Mouse (Mus musculus) adrenal gland, postnatal 4 days (tissue): Measurements from ENCODE around the gene Lix1l. TPM values are rescaled to one million over a fixed set of nuclear protein-coding genes. Genes with fewer than 3 reads are reported as not detected.
"Not testable (repeated sequence)": the region's sequence is repeated elsewhere in the genome, so short reads cannot be mapped to it uniquely, and the experiment has no call there.

Experiments used
- DNase-seq, 2 experiments: peaks; one replicate each; pipeline ENCODE4 v3.0.0; 2021 to 2022; ENCODE audit warnings: low spot score in 2 of 2, mixed read lengths in 2 of 2
- total RNA-seq, 2 experiments: library from RNA; stranded (reverse); gene quantifications; 2 replicates each; pipeline ENCODE4 v1.2.3; 2021

Lix1l gene
- total RNA-seq, 2 experiments from 2014 or later = 66.3 to 69.1 TPM

DNA sequence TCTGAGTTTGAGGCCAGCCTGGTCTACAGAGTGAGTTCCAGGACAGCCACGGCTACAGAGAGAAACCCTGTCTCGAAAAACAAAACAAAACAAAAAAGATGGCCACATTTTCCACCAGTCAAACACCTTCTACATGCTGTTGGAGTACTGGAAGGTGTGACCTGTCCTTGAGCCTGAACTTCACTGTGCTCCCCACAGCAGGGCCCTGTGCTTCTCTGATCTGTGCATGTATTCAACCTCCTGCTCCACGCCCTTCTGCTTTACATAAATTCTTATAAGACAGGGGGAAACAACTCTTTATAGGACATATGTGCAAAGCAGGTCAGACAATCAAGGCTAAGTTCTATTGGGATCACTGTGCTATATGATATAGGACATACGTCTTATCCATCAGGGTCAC is 22.3 kb downstream of the Lix1l start:
- no peak for DNase-seq

DNA sequence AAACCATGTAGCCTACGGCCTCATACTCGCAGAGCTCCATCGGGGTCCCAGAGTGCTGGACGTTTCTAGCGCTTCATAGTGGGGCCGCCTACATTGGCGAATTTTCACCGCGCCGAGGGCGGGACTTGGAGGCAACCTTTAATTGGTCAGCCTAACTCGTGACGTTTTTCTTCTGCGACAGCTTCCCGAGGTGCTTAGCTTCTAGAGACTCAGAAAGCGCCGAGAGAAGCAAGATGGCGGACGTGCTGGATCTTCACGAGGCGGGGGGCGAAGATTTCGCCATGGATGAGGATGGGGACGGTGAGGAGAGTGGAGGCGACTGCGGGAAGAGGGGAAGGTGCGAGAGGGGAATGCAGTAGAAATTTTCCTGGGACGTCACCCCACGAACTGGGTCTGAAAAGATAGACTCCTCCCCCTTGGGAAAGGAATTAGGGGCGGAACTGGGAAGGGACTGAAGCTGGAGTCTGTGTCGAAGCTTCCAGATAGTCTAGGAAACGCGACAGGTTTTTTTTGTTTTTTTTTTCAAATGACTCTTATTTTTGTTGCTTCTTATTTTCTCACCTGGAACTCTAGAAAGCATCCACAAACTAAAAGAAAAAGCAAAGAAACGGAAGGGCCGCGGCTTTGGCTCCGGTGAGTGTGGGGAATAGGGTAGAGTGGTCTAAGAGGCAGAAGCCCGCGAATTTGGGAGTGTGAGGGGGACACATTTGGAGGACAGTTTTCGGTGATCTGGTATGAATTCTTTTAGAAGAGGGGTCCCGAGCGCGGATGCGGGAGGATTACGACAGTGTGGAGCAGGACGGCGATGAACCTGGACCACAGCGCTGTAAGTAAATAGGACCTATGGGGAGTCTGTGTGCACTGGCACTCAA is 29.0 kb downstream of the Lix1l start, which contains the start of gene Rbm8a:
Gene Rbm8a, plus strand, starts transcription at position 205 of the 872 bp plus-strand sequence.
- DNase-seq = peak; percentile 79 to 92

DNA sequence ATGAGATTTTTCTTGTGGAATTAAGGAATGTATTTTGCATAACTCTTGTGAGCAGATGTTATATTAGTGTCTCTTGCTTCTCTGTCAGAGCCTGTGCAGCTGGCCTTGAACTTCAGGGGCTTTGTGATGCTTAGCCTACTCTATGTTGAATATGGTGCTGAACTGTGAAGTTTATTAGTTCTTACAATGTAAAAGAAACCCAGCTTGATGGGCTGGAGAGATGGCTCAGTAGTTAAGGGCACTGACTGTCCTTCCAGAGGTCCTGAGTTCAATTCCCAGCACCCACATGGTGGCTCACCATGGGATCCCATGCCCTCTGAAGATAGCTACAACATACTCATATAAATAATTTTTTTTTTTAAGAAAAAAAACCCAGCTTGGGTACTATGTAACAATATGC is 31.1 kb downstream of the Lix1l start:
- DNase-seq = no peak

DNA sequence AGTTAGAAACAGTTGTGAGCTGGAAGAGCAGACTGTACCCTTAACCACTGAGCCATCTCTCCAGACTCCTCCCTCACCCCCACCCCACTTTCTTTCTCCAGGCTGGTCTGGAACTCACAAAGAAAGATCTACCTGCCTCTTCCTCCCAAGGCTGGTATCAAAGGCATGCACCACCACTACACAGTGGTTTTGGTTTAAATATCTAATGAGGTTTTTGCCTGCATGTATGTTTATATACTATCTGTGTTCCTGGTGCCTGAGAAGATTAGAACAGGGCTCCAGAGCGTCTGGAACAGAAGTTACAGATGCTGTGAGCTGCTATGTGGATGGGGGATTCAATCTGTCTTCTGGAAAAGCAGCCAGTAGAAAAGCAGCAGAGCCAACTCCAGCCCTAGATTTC is 33.1 kb downstream of the Lix1l start:
- DNase-seq = no peak

DNA sequence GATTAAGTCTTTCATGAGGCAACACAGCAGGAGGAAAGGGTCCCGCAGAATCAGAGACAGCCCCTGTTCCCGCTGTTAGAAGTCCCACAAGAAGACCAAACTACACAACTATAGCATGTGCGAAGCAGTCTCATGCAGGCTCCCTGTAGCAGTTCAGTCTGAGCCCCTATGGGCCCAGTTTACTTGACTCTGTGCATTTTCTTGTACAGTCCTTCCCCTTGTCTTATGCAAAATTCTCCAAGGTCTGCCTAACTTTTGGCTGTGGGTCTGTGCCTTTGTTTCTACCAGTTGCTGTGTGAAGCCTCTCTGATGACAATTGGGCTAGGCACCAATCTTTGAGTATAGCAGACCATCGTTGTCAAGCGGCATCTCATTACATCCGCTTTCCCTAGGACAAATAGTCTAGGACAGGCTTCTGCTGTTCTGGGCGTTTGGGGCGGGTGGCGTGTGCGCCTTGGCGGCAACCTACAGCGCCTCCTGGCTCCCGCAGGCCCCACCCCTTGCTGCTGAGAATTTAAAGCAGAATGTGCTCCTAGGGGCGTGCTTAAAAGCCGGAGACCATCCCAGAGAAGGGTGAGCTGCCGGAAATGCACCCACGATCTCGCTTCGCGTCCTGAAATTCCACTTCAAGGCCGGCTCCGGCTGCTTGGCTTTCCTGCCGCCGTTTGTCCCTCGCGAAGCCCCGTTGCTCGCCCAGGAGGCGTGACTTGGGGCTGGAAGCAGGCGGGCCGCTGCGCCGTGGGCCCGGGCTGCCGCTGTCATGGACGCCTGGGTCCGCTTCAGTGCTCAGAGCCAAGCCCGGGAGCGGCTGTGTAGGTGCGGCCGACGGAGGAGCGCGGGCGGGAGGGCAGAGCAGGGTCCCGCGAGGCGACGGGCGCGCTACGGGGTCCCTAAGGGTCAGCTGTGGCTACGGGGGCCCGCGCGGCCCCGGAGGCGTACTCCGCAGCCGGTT is 34.3 kb downstream of the Lix1l start, which contains the start of the genes Pex11b and Gm42957:
Gene Pex11b, plus strand, starts transcription at position 449 of the 952 bp plus-strand sequence.
Gene Gm42957, plus strand, starts transcription at position 547 of the 952 bp plus-strand sequence.
- DNase-seq = peak; percentile 79 to 80

DNA sequence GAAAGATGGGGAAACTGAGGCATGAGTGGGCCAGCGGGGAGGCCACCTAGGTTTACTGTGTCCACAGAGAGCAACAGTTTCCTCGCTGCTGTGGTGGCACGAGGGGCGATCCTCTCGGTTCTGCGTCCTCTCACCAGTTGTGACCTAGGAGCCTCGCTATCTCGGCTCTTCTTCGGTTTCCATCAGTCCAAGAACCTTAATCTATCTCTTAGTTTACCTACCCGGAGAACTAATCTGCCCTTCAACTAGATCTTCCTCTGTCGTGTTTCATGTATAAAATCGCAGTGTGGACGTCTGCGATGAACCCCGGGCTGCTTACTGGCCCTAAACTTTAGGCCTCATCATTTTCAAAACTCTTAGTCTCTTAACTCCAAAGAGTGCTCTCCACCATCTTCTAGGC is 35.0 kb downstream of the Lix1l start:
- DNase-seq = no peak

DNA sequence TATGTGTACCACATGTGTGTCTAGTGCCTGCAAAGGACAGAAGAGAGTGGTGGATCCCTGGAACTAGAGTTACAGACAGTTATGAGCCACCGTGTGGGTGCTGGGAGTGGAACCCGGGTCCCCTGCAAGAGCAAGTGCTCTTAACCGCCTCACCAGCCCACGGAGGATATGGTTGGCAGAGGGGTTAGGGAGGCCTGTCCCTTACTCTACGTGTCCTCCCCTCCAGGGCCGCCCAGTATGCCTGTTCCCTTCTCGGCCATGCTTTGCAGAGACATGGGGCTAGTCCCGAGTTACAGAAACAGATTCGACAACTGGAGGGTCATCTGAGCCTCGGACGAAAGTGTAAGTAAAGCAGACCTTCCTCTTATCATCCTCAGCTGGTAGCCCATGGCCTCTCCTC is 35.5 kb downstream of the Lix1l start:
- no peak for DNase-seq

DNA sequence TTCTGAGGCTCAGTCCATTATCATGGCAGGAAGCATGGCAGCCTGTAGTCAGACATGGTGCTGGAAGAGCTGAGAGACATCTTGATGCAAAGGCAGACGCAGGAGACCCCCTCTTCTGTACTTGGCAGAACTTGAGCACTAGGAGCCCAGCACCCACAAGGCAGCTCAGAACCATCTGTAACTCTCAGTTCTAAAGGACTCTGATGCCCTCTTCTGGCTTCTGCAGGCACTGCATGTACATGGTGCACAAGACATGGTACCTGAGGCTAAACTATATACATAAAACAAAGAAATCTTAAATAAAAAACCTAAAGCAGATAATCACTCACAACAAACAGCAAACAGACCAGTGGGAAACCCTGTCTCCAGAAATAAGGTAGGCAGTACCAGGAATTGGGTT is 38.3 kb downstream of the Lix1l start:
- DNase-seq = peak in 1 of 2 experiments; percentile 27

DNA sequence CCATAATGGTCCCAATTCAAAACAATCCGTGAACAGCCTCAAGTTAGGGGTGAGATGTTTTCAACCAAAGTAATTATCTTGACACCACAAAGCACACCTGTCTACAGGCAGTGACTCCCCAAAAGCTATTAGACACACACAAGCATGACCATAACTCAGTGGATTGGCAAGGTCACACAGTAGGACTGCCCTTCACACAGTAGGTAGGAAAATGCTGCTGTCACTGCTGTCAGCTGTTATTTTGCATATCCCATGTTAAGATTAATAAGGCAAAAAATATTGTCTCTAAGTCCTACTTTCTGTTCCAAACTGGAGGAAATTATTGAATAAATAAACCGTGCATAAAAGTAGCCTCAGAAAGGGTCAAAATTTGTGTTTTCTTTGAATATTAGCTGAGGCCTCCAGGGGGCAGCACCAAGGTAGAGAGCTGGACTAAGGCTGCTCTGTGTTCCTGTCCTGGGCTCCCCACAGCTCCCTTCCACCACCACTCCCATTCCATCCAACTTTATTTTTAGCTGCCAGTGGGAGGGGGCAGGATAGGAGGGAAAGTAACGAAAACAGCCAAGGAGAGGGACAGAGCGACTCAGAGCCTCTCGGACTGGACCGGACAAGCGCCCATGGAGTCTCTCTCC is 44.2 kb downstream of the Lix1l start, which contains the start of gene Itga10:
Gene Itga10, plus strand, starts transcription at position 567 of the 632 bp plus-strand sequence.
- DNase-seq = no peak

DNA sequence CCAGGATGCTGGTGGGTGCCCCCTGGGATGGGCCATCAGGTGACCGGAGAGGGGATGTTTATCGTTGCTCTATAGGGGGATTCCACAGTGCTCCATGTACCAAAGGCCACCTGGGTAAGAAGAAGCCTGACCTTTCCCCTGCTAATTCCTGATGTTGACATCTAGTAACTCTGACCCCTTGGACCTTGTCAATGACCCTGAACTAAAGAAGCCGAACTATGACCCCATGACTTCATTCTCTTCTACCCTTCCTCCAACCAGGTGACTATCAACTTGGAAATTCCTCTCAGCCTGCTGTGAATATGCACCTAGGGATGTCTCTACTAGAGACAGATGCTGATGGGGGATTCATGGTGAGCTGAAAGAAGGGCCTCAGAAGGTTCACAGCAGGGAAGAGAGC is 46.4 kb downstream of the Lix1l start:
- no peak for DNase-seq

DNA sequence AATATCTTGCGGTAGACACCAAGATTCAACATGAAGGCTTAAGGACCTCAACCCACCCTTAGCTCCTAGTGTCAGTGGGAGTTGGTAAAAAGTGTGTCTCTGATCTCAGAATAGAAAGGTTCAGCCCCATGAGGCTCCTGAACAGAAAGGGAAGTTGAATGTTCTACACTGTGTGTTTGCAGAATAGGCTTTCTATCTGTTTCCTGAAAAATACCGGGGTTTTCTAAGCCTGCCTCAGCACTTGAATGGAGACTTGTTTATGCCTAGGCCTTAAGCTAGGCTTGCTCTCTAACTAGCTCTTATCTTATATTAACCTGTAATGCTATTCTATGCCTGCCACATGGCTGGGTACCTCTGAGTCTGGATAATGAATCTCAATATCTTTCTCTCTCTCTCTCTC is 60.0 kb downstream of the Lix1l start:
- no peak for DNase-seq

DNA sequence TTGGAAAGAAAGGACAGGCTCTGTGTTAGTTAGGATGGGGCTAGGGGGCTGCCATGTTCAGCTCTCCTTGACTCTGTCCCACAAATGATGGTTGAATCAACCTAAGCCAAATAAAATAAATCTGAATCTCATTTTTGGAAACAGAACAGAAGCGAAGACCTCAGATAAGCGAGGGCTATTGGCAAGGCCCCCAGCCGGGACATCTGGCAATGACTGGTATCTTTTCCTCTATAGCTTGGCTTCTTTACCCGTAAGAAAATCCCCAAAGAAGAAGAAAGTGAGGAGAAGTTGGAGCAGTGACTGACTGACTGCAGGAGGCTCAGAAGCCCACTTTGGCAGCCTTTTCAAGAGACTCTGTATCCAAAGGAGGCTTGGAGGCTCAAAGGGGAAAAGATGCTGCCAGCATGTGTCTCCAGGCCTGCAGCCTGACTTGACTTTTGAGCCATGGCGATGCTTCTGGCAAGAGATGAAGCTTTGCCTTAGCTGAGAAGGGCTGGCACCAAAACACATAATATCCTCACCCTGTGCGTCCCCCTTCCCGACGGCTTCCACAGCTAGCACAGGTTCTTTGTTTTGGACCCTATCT is 61.9 kb downstream of the Lix1l start:
- DNase-seq = no peak

DNA sequence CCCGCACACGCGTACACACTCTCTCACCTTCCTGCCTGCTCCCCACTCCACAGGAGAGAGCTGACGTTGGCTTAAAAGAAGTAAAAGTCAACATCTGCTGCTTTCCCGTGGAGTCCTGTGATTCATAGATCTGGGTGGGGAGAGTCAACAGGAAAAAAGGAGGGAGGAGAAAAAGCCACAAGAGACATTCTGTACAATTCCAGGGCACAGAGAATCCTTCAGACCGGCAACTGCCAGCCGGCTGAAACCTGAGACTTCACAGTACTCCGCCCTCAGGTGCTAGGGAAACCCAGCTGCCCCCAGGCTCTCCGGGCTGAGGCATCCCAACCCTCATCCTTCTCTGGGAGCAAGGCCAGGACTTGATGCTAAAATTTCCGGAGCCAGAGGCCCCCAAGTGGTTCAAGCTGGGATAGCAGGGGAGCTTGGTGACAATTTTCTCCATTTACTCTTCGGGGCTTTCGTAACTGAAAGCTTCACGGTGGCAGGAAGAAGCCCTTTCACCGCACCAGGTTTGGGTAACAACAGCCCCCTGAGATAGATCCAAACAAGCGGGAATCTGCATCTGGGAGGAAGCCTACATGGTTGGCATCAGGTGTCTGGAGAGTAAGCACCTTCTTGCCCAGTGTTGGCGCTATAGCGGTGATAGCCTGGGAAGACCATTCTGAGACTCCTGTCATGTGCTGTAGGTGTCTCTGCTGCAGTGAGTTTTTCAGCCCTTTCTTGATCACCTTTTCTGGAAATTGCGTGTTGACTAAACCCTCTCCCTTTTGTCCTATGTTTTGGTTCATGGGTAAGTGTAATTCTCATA is 62.7 kb downstream of the Lix1l start:
- peak; percentile 54 to 68 for DNase-seq

DNA sequence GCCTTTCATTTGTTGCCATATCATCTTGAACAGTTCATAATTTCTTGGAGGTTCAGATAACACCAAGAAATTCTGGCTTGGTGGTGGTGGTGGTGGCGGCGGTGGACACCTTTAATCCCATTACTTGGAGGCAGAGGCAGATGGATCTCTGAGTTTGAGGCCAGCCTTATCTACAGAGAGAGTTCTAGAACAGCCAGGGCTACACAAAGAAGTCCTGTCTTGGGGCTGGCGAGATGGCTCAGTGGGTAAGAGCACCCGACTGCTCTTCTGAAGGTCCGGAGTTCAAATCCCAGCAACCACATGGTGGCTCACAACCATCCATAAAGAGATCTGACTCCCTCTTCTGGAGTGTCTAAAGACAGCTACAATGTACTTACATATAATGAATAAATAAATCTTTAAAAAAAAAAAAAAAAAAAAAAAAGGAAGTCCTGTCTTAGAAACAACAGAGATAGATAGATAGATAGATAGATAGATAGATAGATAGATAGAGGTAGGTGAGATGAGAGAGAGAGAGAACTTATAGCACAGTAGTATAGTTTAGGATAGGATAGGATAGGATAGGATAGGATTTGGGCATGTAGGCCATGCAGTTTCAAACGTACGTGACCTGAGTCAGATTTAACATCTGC is 64.9 kb downstream of the Lix1l start:
- not testable (repeated sequence) for DNase-seq

DNA sequence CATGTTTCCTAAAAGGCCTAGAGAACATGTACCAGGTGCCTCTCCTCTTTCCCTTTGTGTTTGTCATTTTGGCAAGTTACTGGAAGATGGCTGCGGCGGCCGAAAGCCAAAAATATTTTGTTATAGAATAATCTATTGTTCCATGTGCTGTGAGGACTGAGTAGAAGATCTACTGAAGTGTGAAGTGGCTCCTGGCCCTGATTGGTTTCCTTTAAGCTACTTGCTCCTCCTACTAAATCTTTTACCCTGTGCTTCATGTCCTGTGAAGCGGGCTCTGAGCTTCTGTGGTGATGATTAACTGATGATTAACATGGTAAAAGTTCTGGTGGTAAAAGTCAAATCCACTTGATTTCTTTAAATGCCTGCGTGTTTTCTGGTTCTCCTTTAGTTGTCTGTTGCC is 66.0 kb downstream of the Lix1l start:
- no peak for DNase-seq

DNA sequence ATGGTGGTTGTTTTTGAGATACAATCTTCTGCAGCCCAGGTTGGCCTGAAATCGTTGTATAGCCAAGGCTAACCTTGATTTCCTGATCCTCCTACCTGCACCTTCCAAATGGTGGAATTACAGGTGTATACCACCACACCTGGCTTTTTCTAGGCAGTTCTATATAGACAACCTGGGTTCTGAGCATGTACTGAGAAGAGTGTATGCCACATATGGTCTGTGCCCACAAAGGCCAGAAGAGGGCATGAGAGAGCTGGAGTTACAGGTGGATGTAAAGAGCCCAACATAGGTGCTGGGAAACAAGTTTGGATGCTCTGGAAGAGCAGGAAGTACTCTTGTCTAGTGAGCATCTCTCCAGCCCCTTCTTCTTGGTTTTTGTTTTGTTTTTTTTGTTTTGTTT is 66.4 kb downstream of the Lix1l start:
- DNase-seq = no peak

DNA sequence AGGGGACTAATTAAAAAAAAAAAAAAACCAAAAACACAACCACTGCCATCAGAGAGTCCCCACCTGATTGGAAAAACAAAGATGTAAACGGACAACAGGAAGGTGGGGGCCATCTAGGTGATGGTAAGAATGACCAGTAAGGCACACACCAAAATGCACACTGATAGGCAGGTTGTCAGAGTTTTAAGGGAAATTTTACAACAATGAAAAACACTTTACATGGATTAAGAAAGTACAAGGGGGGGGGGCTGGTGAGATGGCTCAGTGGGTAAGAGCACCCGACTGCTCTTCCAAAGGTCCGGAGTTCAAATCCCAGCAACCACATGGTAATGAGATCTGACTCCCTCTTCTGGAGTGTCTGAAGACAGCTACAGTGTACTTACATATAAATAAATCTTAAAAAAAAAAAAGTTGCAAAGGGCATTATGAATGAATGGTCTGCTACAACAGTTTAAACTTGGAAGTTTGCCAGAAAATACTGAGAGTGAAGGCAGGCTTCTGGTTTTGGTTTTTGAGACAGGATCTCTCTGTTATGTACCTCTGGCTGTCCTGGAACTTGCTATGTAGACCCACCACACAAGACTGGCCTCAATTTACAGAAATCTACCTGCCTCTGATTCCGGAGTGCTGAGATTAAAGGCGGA is 67.6 kb downstream of the Lix1l start:
- DNase-seq = no peak

DNA sequence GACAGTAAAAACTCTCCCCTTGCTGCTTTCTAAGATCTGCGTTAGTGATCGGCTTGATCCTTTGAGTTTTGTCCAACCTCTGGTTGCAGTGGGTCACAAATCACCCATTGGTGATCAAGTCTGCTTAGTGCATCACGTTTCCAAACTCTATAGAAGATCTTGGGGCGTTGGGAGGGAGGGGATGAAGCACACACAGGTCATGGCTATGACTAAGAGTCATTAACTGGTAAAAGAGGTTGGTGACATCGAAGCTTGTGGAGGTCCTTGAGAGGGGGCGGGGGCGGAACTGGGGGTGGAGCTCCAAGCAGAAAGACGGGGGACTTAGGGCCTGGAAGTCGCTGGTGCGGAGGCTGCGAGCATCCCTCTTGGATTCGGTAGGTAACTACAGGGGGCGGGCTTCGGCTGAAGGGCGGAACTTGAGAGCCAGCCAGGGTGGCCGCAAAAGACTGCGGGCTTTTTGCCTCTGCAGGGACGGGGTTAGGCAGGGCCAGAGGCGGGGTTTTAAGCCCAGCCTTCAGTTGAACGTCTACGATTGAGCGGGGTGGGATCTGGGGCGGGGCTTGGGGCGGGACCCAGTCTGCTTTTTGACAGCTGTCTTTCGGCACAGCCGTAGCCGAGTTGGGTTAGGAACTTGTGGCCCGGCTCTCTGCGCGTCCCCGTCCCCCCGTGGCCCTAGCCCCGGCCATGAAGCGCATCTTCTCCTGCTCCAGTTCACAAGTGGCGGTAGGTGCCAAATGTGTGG is 68.9 kb downstream of the Lix1l start, which contains the start of gene Ankrd35:
Gene Ankrd35, plus strand, starts transcription at position 405 of the 742 bp plus-strand sequence.
- DNase-seq = peak; percentile 32 to 42
